Mouse (Mus musculus) neural tube, embryonic 15.5 days (tissue): ENCODE data around the gene Atp6v1g3. TPM values are rescaled to one million over a fixed set of nuclear protein-coding genes. Genes with fewer than 3 reads are reported as not detected.

Experiments used
- ATAC-seq: fragments of 200-750 bp; cut with Nextera tagmentation; 2 replicates; pipeline ENCODE4 v1.8.0; 2017; ENCODE audit warnings: mild to moderate bottlenecking, moderate TSS enrichment, moderate library complexity; ENCODE audit not compliant: low FRiP score
- H3K27ac ChIP-seq: fragments of 300-500 bp; sonication (generic); replicated peaks from 2 replicates; pipeline ENCODE4 v1.5.1; 2015; ENCODE audit warnings: mild to moderate bottlenecking, inconsistent platforms
- H3K27me3 ChIP-seq: fragments of 300-500 bp; sonication (generic); replicated peaks from 2 replicates; pipeline ENCODE4 v1.6.1; 2015; ENCODE audit warnings: inconsistent platforms
- H3K36me3 ChIP-seq: fragments of 300-500 bp; sonication (generic); 2 replicates; pipeline ENCODE4 v1.6.1; 2015; ENCODE audit warnings: inconsistent platforms
- H3K4me1 ChIP-seq: fragments of 300-500 bp; sonication (generic); 2 replicates; pipeline ENCODE4 v1.6.1; 2015; ENCODE audit warnings: inconsistent platforms
- H3K4me2 ChIP-seq: fragments of 300-500 bp; sonication (generic); 2 replicates; pipeline ENCODE4 v1.6.1; 2015; ENCODE audit warnings: inconsistent platforms, mild to moderate bottlenecking, moderate library complexity
- H3K4me3 ChIP-seq: fragments of 300-500 bp; sonication (generic); replicated peaks from 2 replicates; pipeline ENCODE4 v1.5.1; 2015; ENCODE audit warnings: mild to moderate bottlenecking, inconsistent platforms
- H3K9ac ChIP-seq: fragments of 300-500 bp; sonication (generic); replicated peaks from 2 replicates; pipeline ENCODE4 v1.6.1; 2015; ENCODE audit warnings: mild to moderate bottlenecking, inconsistent platforms
- H3K9me3 ChIP-seq: fragments of 300-500 bp; sonication (generic); replicated peaks from 2 replicates; pipeline ENCODE4 v1.6.1; 2016; ENCODE audit warnings: inconsistent platforms
- WGBS: fragments of 180-500 bp; shearing (Covaris S2); methylation state at CpG from one replicate; pipeline ENCODE4 v1.1.7; 2015; ENCODE audit warnings: mixed read lengths; 5-methylcytosine and 5-hydroxymethylcytosine counted together
- polyA plus RNA-seq: library from polyadenylated mRNA; unstranded; fragments of >200 nt; fragmentation: Nextera tagmentation; extraction: Ambion mirVana; gene quantifications from 2 replicates; pipeline ENCODE4 v1.2.1, GENCODE M21; 2015

Atp6v1g3 gene
- polyA plus RNA-seq, 1 experiment from 2014 or later = not detected

DNA sequence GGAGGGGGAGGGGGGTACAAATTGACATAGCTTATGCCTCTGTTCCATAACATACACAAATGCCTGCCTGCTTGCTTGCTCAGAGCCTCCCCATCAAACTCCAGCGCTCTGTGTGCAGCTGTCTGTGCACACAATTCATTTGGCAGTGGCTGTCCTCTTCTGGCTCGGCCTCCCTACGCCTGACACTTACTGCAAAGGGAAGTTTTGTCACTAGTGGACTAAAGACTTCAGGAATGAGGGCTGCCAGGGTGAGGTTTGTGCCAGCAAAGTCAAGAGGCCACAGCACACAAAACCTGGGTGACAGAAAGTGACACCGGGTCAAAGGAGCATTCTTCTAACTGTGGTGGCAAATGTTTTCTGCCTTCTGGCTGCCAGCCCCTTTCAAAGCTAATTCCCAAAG is 52.6 kb downstream of the Atp6v1g3 start:
- no peak overlapping the region for H3K4me2 ChIP-seq
- WGBS = 17% methylated on average over 4 of the region's 4 CpGs

DNA sequence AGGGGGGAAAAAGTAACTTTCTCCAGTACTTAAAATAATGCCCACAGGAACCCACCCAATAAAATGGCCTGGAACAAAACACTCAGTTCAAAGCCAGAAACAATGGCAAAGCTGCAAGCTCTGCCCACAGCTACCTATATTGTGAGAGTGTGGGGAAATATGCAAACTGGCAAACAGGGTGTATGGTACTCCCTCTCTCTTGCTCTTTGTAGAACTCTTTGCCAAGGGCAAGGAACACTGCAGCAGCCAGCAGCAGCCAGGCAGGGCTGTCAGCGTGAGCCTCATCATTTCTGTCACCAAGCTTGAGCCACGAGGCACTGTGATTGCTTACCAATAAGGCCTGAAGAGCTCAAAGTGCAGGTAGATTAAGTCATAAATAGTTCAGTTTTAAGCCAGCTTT is 53.0 kb downstream of the Atp6v1g3 start:
- Histone ChIP-seq H3K4me1 (0 out of 2 replicates have a peak, but pooled peaks cover 6% of the 10 kb centered on the region), H3K9me3 (no peaks in the 10 kb centered on the region), H3K4me2 (no peak overlapping the region), H3K36me3 (no peaks in the 10 kb centered on the region), H3K27me3 (peaks cover 2% of the 10 kb centered on the region; the same call in 1 of the 2 replicates), H3K9ac (no peak overlapping the region), H3K4me3 (no peak overlapping the region), H3K27ac (no peak overlapping the region)
- no peak for ATAC-seq
- 11% methylated on average over 2 of the region's 2 CpGs for WGBS

More for the DNA sequence above, 52.6 kb downstream of the Atp6v1g3 start:
- Histone ChIP-seq H3K4me1 (0 out of 2 replicates have a peak, but pooled peaks cover 6% of the 10 kb centered on the region), H3K27ac (no peak overlapping the region), H3K36me3 (no peaks in the 10 kb centered on the region), H3K9me3 (no peaks in the 10 kb centered on the region), H3K9ac (no peak overlapping the region), H3K4me3 (no peak overlapping the region), H3K27me3 (peaks cover 2% of the 10 kb centered on the region; the same call in 1 of the 2 replicates)
- ATAC-seq = peak; percentile 66

GRCm38 (mm10) chr1:138327466-138328245 is 54.1 kb downstream of the Atp6v1g3 start:
- H3K4me1 ChIP-seq = 0 out of 2 replicates have a peak, but pooled peaks cover 6% of the 10 kb centered on the region
- H3K4me2 ChIP-seq = peak overlapping the region; percentile 51; the same call in 1 of the 2 replicates
- no peaks in the 10 kb centered on the region for H3K36me3 ChIP-seq
- H3K27me3 ChIP-seq = peaks cover 2% of the 10 kb centered on the region; the same call in 1 of the 2 replicates
- H3K4me3 ChIP-seq = no peak overlapping the region
- H3K27ac ChIP-seq = no peak overlapping the region
- no peak for ATAC-seq
- H3K9ac ChIP-seq = no peak overlapping the region
- H3K9me3 ChIP-seq = no peaks in the 10 kb centered on the region
- 77% methylated on average over 18 of the region's 18 CpGs for WGBS

DNA sequence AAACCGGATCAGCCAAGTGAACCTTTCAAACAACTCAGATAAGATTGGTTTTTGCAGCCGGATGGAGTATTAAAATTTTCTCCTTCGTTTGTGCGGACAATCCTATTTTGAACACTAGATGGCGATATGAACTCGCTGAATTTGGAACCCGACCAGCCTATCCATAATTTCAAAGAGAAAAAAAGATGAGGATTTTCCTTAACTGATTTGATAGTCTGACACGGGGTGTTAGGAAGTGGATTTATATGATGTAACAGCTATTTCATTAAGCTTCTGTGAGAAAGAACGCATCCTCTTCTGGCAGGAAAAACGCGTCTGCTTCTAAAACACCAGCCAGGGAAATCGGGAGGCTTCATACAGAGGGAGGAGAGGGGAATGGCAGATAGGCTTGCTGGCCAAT is 54.8 kb downstream of the Atp6v1g3 start:
- no peaks in the 10 kb centered on the region for H3K36me3 ChIP-seq
- H3K27ac ChIP-seq = no peak overlapping the region
- peaks cover 2% of the 10 kb centered on the region; the same call in 1 of the 2 replicates for H3K27me3 ChIP-seq
- H3K9ac ChIP-seq = 0 out of 2 replicates have a peak overlapping the region, but pooled peaks have one; percentile 31
- 0 out of 2 replicates have a peak, but pooled peaks have one; percentile 24 for ATAC-seq
- no peaks in the 10 kb centered on the region for H3K9me3 ChIP-seq
- peak overlapping the region; percentile 51 for H3K4me2 ChIP-seq
- 10% methylated on average over 12 of the region's 12 CpGs for whole genome bisulfite sequencing
- peak overlapping the region; percentile 28 for H3K4me3 ChIP-seq
- 0 out of 2 replicates have a peak, but pooled peaks cover 6% of the 10 kb centered on the region for H3K4me1 ChIP-seq

- no peak overlapping the region for H3K27ac ChIP-seq
- H3K9ac ChIP-seq = no peak overlapping the region
- H3K36me3 ChIP-seq = no peaks in the 10 kb centered on the region
- ATAC-seq = no peak
- no peaks in the 10 kb centered on the region for H3K9me3 ChIP-seq
- no peak overlapping the region for H3K4me3 ChIP-seq
- H3K4me1 ChIP-seq = 0 out of 2 replicates have a peak, but pooled peaks cover 6% of the 10 kb centered on the region
- H3K4me2 ChIP-seq = no peak overlapping the region
- H3K27me3 ChIP-seq = peaks cover 2% of the 10 kb centered on the region; the same call in 1 of the 2 replicates
- WGBS = 94% methylated on average over 2 of the region's 2 CpGs
Observed at GRCm38 (mm10) chr1:138330556-138330955, 57.0 kb downstream of the Atp6v1g3 start.

GRCm38 (mm10) chr1:138331596-138331995 is 58.1 kb downstream of the Atp6v1g3 start:
- Histone ChIP-seq H3K9ac (no peak overlapping the region), H3K36me3 (no peaks in the 10 kb centered on the region), H3K27ac (no peak overlapping the region), H3K4me3 (no peak overlapping the region), H3K27me3 (peaks cover 2% of the 10 kb centered on the region; the same call in 1 of the 2 replicates), H3K4me1 (0 out of 2 replicates have a peak, but pooled peaks cover 2% of the 10 kb centered on the region), H3K4me2 (no peak overlapping the region), H3K9me3 (no peaks in the 10 kb centered on the region)
- ATAC-seq = no peak
- WGBS = 76% methylated on average over 4 of the region's 4 CpGs

- no peak for ATAC-seq
- Histone ChIP-seq H3K27ac (no peak overlapping the region), H3K36me3 (no peaks in the 10 kb centered on the region), H3K9me3 (no peaks in the 10 kb centered on the region), H3K4me1 (no peaks in the 10 kb centered on the region), H3K4me3 (no peak overlapping the region), H3K9ac (no peak overlapping the region), H3K4me2 (no peak overlapping the region), H3K27me3 (no peaks in the 10 kb centered on the region)
- WGBS = 72% methylated on average over 2 of the region's 2 CpGs
Observed at GRCm38 (mm10) chr1:138334701-138335100, 61.2 kb downstream of the Atp6v1g3 start.

DNA sequence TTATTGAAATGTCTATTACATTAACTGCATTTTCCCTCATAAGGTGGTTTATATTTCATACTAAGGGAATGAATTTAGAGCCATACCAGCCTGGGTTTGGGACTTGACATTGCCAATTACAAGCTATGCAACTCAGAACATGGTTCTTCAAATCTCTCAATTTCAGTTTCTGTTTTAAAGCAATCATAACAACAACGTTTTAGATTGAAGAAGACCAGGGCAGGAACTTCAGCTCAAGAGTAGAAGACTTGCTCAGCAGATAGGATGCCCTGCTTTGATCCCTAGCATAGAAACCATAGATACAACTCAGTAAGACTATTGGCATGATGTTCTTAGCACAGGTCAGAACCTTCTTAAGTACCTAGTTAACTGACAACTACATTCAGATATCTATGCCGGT is 63.9 kb downstream of the Atp6v1g3 start:
- H3K4me3 ChIP-seq = no peak overlapping the region
- no peaks in the 10 kb centered on the region for H3K27me3 ChIP-seq
- no peak overlapping the region for H3K4me2 ChIP-seq
- no peak overlapping the region for H3K9ac ChIP-seq
- ATAC-seq = no peak
- H3K4me1 ChIP-seq = no peaks in the 10 kb centered on the region
- H3K9me3 ChIP-seq = no peaks in the 10 kb centered on the region
- no peaks in the 10 kb centered on the region for H3K36me3 ChIP-seq
- 89% methylated on average over 2 of the region's 2 CpGs for WGBS
- no peak overlapping the region for H3K27ac ChIP-seq

Other genes starting within 250 kb of the Atp6v1g3 start
- gene Ptprc, start 98.0 kb upstream of the Atp6v1g3 start, polyA plus RNA-seq = 1.7 and 17.9 TPM in 2 replicates